Mouse (Mus musculus) C2C12 (cell line): Measurements from ENCODE around the gene Ism2.
"Not testable (repeated sequence)": the region's sequence is repeated elsewhere in the genome, so short reads cannot be mapped to it uniquely, and the experiment has no call there.

Experiments
- CEBPB ChIP-seq: IDR thresholded peaks from one replicate; pipeline ENCODE4 v1.6.1; 2011; ENCODE audit warnings: low read depth, mild to moderate bottlenecking, control low read depth, moderate library complexity
- CTCF ChIP-seq: IDR thresholded peaks from one replicate; pipeline ENCODE4 v1.5.1; 2011; ENCODE audit not compliant: control insufficient read depth, insufficient read depth, insufficient read length

DNA sequence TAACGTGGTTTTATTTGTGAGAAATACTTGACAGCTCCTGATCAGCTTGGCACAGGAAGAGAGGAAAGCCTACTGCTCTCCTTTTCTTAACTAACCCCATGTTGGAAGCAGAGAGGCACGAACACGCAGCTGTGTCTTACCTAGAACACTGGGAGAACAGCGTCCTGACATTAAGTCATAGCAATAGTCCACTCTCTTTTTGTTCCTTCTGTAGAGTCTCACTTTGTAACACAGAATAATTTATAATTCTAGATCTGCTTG, 7.0 kb upstream of the Ism2 start:
- TF ChIP-seq CTCF, CEBPB: not testable (repeated sequence)
